Mouse (Mus musculus) embryonic facial prominence, embryonic 13.5 days (tissue): ENCODE results near the gene Atp6v1g1. TPM values are rescaled to one million over a fixed set of nuclear protein-coding genes. Genes with fewer than 3 reads are reported as not detected.

Experiments
- ATAC-seq: fragments of 200-750 bp; cut with Nextera tagmentation; 2 replicates; pipeline ENCODE4 v1.8.0; 2017; ENCODE audit warnings: low read depth; ENCODE audit not compliant: insufficient number of reproducible peaks, insufficient read depth, low FRiP score, low TSS enrichment
- H3K27ac ChIP-seq: fragments of 300-500 bp; sonication (generic); 2 replicates; pipeline ENCODE4 v1.5.1; 2015; ENCODE audit warnings: moderate library complexity, mild to moderate bottlenecking, inconsistent platforms
- H3K27me3 ChIP-seq: fragments of 300-500 bp; sonication (generic); 2 replicates; pipeline ENCODE4 v1.6.1; 2015; ENCODE audit warnings: mild to moderate bottlenecking, inconsistent platforms
- H3K36me3 ChIP-seq: fragments of 300-500 bp; sonication (generic); 2 replicates; pipeline ENCODE4 v1.6.1; 2015; ENCODE audit warnings: mild to moderate bottlenecking, inconsistent platforms
- H3K4me1 ChIP-seq: fragments of 300-500 bp; sonication (generic); 2 replicates; pipeline ENCODE4 v1.6.1; 2015; ENCODE audit warnings: inconsistent platforms
- H3K4me2 ChIP-seq: fragments of 300-500 bp; sonication (generic); 2 replicates; pipeline ENCODE4 v1.6.1; 2015; ENCODE audit warnings: moderate library complexity, mild to moderate bottlenecking, inconsistent platforms
- H3K4me3 ChIP-seq: fragments of 300-500 bp; sonication (generic); 2 replicates; pipeline ENCODE4 v1.5.1; 2015; ENCODE audit warnings: mild to moderate bottlenecking, inconsistent platforms
- H3K9ac ChIP-seq: fragments of 300-500 bp; sonication (generic); 2 replicates; pipeline ENCODE4 v1.6.1; 2015; ENCODE audit warnings: mild to moderate bottlenecking, inconsistent platforms
- H3K9me3 ChIP-seq: fragments of 300-500 bp; sonication (generic); 2 replicates; pipeline ENCODE4 v1.6.1; 2016; ENCODE audit warnings: inconsistent platforms
- WGBS: fragments of 180-500 bp; shearing (Covaris S2); methylation state at CpG from one replicate; pipeline ENCODE4 v1.1.7; 2015; ENCODE audit warnings: mixed read lengths; 5-methylcytosine and 5-hydroxymethylcytosine counted together
- polyA plus RNA-seq: library from polyadenylated mRNA; unstranded; fragments of >200 nt; fragmentation: Nextera tagmentation; extraction: Ambion mirVana; gene quantifications from 2 replicates; pipeline ENCODE4 v1.2.1, GENCODE M21; 2015

The Atp6v1g1 gene
- polyA plus RNA-seq, 1 experiment from 2014 or later: 315 TPM

DNA sequence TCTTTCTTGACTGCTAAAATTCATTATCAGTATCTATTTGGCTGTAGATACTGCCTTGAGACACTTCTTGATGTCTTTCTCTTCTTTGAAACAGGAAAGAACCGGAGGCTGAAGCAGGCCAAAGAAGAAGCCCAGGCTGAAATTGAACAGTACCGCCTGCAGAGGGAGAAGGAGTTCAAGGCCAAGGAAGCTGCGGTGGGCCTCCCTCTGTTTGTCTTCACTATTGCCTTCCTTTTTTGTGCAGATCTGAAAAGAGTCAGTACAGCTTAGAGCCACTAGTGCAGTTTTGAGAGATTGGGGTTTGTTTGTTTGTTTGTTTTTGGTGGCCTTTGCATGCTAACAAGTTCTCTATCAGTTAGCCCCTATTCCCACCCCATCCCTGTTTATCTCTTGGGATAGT lies 3.9 kb downstream of the Atp6v1g1 start:
- 88% methylated on average over 3 of the region's 3 CpGs for WGBS

GRCm38 (mm10) chr4:63550908-63551307 lies 6.3 kb downstream of the Atp6v1g1 start:
- Histone ChIP-seq H3K36me3 (peaks cover 56% of the 10 kb centered on the region), H3K4me2 (no peak overlapping the region), H3K4me3 (no peak overlapping the region), H3K27ac (no peak overlapping the region), H3K9ac (no peak overlapping the region), H3K27me3 (no peaks in the 10 kb centered on the region), H3K4me1 (peaks cover 21% of the 10 kb centered on the region), H3K9me3 (no peaks in the 10 kb centered on the region)
- WGBS: 96% methylated on average over 3 of the region's 3 CpGs
- ATAC-seq: no peak

More for the DNA sequence above, 3.9 kb downstream of the Atp6v1g1 start:
- no peak overlapping the region for H3K4me2 ChIP-seq
- H3K27me3 ChIP-seq: no peaks in the 10 kb centered on the region
- H3K4me3 ChIP-seq: no peak overlapping the region
- H3K9me3 ChIP-seq: no peaks in the 10 kb centered on the region
- no peak for ATAC-seq
- H3K36me3 ChIP-seq: peaks cover 43% of the 10 kb centered on the region
- no peak overlapping the region for H3K9ac ChIP-seq
- no peak overlapping the region for H3K27ac ChIP-seq
- peaks cover 34% of the 10 kb centered on the region for H3K4me1 ChIP-seq

- H3K27ac ChIP-seq: no peak overlapping the region
- 100% methylated on average over 1 of the region's 1 CpGs for WGBS
- no peak for ATAC-seq
Observed at GRCm38 (mm10) chr4:63552865-63553264, 8.3 kb downstream of the Atp6v1g1 start.

DNA sequence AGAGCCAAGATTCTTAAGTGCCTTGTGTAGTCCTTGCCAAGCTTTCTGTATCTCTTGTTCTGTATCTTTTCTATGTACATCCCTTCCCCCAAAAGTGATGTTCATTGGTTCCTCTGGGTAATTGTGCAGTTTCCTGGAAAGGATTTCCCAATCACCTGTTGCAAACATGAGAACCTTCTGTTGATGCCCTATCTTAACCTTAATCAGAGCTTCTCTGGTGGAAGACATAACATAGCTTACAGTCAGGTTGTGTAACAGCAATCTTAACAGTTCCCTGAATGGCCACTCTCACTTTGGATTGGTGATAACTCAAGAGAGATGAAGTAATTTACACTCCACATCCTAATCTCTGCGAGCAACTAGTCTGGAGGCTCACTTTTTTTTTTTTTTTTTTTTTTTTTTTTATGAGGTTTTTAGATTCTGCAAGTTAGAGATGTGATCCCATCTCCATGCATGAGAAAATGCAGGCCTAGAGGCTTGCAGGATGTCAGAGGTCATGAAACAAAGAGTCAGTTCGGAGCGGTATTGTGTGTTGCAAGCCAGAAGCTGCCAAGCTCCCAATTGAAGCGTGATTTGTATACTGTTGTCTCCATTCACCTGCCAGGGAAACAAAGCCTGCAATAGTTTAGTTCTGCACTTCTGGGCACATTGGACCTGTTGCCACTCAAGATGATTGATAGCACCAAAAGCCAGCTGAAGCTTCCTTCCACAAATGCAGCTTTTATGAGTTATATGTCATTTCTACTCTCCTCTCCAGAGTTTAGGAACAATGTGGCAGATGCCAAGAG lies 9.4 kb downstream of the Atp6v1g1 start:
- no peak overlapping the region for H3K9ac ChIP-seq
- no peak for ATAC-seq
- H3K9me3 ChIP-seq: no peaks in the 10 kb centered on the region
- WGBS: 84% methylated on average over 4 of the region's 4 CpGs
- H3K27ac ChIP-seq: no peak overlapping the region
- no peaks in the 10 kb centered on the region for H3K27me3 ChIP-seq
- peaks cover 14% of the 10 kb centered on the region for H3K4me1 ChIP-seq
- H3K36me3 ChIP-seq: peaks cover 50% of the 10 kb centered on the region
- H3K4me3 ChIP-seq: no peak overlapping the region
- no peak overlapping the region for H3K4me2 ChIP-seq

More at GRCm38 (mm10) chr4:63552865-63553264, 8.3 kb downstream of the Atp6v1g1 start:
- Histone ChIP-seq H3K4me2 (no peak overlapping the region), H3K4me1 (peaks cover 15% of the 10 kb centered on the region), H3K9ac (no peak overlapping the region), H3K36me3 (peaks cover 56% of the 10 kb centered on the region), H3K4me3 (no peak overlapping the region), H3K9me3 (no peaks in the 10 kb centered on the region), H3K27me3 (no peaks in the 10 kb centered on the region)

- Histone ChIP-seq H3K27ac (no peak overlapping the region), H3K9me3 (no peaks in the 10 kb centered on the region), H3K27me3 (no peaks in the 10 kb centered on the region), H3K9ac (no peak overlapping the region), H3K4me3 (no peak overlapping the region), H3K36me3 (peaks cover 43% of the 10 kb centered on the region), H3K4me2 (no peak overlapping the region), H3K4me1 (peaks cover 20% of the 10 kb centered on the region)
- 79% methylated on average over 3 of the region's 3 CpGs for WGBS
- ATAC-seq: no peak
Observed at GRCm38 (mm10) chr4:63554616-63555015, 10.0 kb downstream of the Atp6v1g1 start.

DNA sequence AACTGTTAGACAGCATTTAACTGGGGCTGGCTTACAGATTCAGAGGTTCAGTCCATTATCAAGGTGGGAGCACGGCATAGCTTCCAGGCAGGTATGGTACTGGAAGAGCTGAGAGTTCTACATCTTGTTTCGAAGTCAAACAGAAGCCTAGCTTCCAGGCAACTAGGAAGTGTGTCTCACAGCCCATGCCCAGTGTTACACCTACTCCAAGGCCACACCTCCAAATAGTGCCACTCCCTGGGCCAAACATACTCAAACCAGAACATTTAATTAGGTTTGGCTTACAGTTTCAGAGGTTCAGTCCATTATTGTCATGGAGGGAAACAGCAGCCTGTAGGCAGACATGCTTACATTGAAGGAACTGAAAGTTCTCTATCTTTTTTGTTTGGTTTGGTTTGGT lies 10.5 kb downstream of the Atp6v1g1 start:
- H3K27me3 ChIP-seq: no peaks in the 10 kb centered on the region
- no peak for ATAC-seq
- 93% methylated on average over 2 of the region's 2 CpGs for WGBS
- no peak overlapping the region for H3K9ac ChIP-seq
- no peaks in the 10 kb centered on the region for H3K9me3 ChIP-seq
- no peak overlapping the region for H3K27ac ChIP-seq
- no peak overlapping the region for H3K4me3 ChIP-seq
- no peak overlapping the region for H3K4me2 ChIP-seq
- H3K4me1 ChIP-seq: peaks cover 25% of the 10 kb centered on the region
- peaks cover 41% of the 10 kb centered on the region for H3K36me3 ChIP-seq

GRCm38 (mm10) chr4:63556665-63557064 lies 12.1 kb downstream of the Atp6v1g1 start:
- no peaks in the 10 kb centered on the region for H3K27me3 ChIP-seq
- H3K4me2 ChIP-seq: no peak overlapping the region
- no peak overlapping the region for H3K9ac ChIP-seq
- no peak overlapping the region for H3K4me3 ChIP-seq
- 63% methylated on average over 5 of the region's 5 CpGs for WGBS
- H3K9me3 ChIP-seq: no peaks in the 10 kb centered on the region
- peaks cover 40% of the 10 kb centered on the region for H3K4me1 ChIP-seq
- H3K27ac ChIP-seq: no peak overlapping the region
- ATAC-seq: no peak
- H3K36me3 ChIP-seq: peaks cover 29% of the 10 kb centered on the region

- H3K36me3 ChIP-seq: peaks cover 24% of the 10 kb centered on the region
- no peak overlapping the region; the same call in 1 of the 2 replicates for H3K4me3 ChIP-seq
- ATAC-seq: no peak
- 28% methylated on average over 16 of the region's 16 CpGs for WGBS
- no peaks in the 10 kb centered on the region for H3K9me3 ChIP-seq
- H3K4me2 ChIP-seq: peak overlapping the region; percentile 78
- H3K9ac ChIP-seq: no peak overlapping the region
- H3K4me1 ChIP-seq: peaks cover 47% of the 10 kb centered on the region
- H3K27ac ChIP-seq: peak overlapping the region; percentile 78; the same call in 1 of the 2 replicates
- no peaks in the 10 kb centered on the region for H3K27me3 ChIP-seq
Observed at GRCm38 (mm10) chr4:63557124-63558059, 12.8 kb downstream of the Atp6v1g1 start.

GRCm38 (mm10) chr4:63558407-63559081 lies 14.0 kb downstream of the Atp6v1g1 start, which contains the start of gene Tmem268:
Gene Tmem268 (plus strand): TSS chr4:63558781.
- peak; percentile 64; the same call in 1 of the 2 replicates for ATAC-seq
- H3K9me3 ChIP-seq: no peaks in the 10 kb centered on the region
- under 1% methylated on average over 74 of the region's 81 CpGs for WGBS
- H3K4me1 ChIP-seq: peaks cover 48% of the 10 kb centered on the region
- H3K4me2 ChIP-seq: peak within 1 kb of the TSS; percentile 78
- H3K36me3 ChIP-seq: peaks cover 20% of the 10 kb centered on the region
- H3K27me3 ChIP-seq: no peaks in the 10 kb centered on the region
- H3K27ac ChIP-seq: peak within 1 kb of the TSS; percentile 78
- H3K9ac ChIP-seq: peak within 1 kb of the TSS; percentile 88
- peak within 1 kb of the TSS; percentile 67 for H3K4me3 ChIP-seq

DNA sequence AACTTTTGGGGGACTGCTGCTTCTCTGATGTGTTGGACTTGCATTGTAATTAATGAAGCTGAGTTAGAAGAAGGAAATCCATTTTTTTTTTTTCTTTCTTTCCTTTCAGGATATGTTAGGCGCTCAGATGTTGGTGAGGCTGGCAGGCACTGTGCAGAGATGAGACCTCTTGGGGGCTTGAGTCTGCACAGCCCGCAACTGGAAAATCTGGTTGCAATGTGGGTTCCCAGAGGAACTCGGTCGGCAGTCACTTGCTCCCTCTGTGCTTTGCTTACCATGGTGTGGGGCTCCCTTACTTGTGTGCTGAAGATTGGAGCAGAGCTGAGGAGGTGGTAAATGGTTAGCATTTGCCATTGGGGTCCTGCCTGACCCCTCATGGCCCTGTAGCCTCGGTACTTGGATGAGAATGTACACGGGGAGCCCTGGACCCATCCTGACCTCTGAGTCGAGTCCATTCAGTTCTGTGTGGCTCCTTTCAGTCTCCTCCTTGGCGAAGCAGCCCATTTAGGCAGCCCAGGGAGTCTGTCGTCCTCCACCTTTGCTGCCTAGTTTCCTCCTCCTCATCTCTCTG lies 14.6 kb downstream of the Atp6v1g1 start:
- H3K4me1 ChIP-seq: peaks cover 48% of the 10 kb centered on the region
- peak overlapping the region; percentile 67 for H3K4me3 ChIP-seq
- peaks cover 19% of the 10 kb centered on the region for H3K36me3 ChIP-seq
- peak overlapping the region; percentile 88 for H3K9ac ChIP-seq
- no peaks in the 10 kb centered on the region for H3K9me3 ChIP-seq
- ATAC-seq: 0 out of 2 replicates have a peak, but pooled peaks have one; percentile 17
- 24% methylated on average over 9 of the region's 9 CpGs for WGBS
- peak overlapping the region; percentile 78 for H3K27ac ChIP-seq
- H3K4me2 ChIP-seq: peak overlapping the region; percentile 78
- H3K27me3 ChIP-seq: no peaks in the 10 kb centered on the region

GRCm38 (mm10) chr4:63560079-63560478 lies 15.5 kb downstream of the Atp6v1g1 start:
- Histone ChIP-seq H3K4me2 (peak overlapping the region; percentile 78), H3K36me3 (peaks cover 19% of the 10 kb centered on the region), H3K4me1 (peaks cover 48% of the 10 kb centered on the region), H3K27ac (peak overlapping the region; percentile 63; the same call in 1 of the 2 replicates), H3K27me3 (no peaks in the 10 kb centered on the region), H3K9me3 (no peaks in the 10 kb centered on the region), H3K4me3 (no peak overlapping the region), H3K9ac (no peak overlapping the region)
- no peak for ATAC-seq
- WGBS: 64% methylated on average over 8 of the region's 8 CpGs
